In the genomic region with DNA sequence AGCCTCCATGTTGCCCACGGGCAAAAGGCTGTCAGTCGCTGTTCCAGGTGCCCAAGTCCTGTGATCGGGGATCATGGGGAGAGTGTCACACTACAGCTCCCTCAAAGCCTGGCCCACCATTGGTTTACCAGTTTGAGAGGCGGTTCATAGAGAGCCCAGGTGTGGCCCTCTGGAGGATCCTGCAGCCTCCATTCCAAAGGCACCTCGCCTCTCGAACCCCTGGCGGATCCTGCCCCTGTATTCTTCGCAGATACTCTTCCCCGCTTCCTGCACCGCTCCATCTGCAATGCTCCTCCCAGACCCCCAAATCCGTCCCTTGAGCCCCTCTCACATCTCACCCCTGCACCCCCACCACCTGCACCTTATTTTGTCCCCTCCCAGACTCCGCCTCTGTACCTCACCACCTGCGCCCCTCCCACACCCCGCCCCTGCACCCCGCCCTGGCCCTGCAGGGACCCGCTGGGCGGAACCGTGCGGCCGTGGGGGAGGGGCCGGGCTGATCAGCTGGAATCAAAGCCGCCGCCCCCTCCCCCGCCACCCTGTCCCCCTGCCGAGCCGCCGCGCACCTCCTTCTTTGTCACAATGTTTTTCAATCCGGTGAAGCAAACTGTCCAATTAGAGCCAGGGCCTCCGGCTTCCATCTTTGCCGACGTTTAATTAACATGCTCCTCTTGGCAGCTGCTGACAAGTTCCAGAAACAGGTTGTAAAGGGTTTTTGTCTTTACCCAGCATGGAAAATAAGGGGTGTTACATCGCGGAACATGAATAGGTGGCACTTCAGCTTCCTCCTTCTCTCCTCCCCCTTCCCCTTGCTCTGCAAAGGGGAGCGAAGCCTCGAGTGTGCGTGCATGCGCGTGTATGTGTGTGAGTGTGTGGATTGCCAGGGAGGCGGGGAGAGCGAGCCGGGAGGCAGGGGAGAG, we compare ENCODE assay signal across 8 mouse cellular contexts. TPM values are rescaled to one million over a fixed set of nuclear protein-coding genes. Genes with fewer than 3 reads are reported as not detected.
A peak's percentile ranks its signal among the peaks of the same experiment; 100 is the strongest.
DNase-seq lines count a peak whose midpoint lies in the region; ATAC-seq and TF ChIP-seq lines count a peak whose summit lies in the region.

No protein-coding gene starts in this region.

- H3K4me3 ChIP-seq in heart, embryonic 16.5 days (ENCODE audit: low read length): peak overlapping the region; percentile 47
- H3K4me3 ChIP-seq in midbrain, embryonic 10.5 days: peak overlapping the region; percentile 52
- H3K4me3 ChIP-seq in stomach, postnatal 0 days (ENCODE audit: low read depth, low read length): peak overlapping the region; percentile 32

- DNase-seq in heart, adult 18-20 months: no peak
- DNase-seq in cerebellum, postnatal 10 days: peak; percentile 71 to 78
- peak; percentile 75 to 82 for DNase-seq in layer of hippocampus, postnatal 25 days (ENCODE audit: extremely low spot score in 1 of 2, low spot score in 1 of 2)
- DNase-seq in midbrain, embryonic 10.5 days (ENCODE audit: low spot score): peak; percentile 42
- peak; percentile 31 for DNase-seq in stomach, postnatal 0 days (ENCODE audit: low spot score)
- DNase-seq in urinary bladder, postnatal 4 days (ENCODE audit: low spot score in 2 of 2): no peak

- H3K9me3 ChIP-seq in heart, embryonic 16.5 days (replicated peaks; ENCODE audit: control insufficient read depth, low read length): peaks cover 6% of the 10 kb centered on the region
- peaks cover 8% of the 10 kb centered on the region for H3K9me3 ChIP-seq in midbrain, embryonic 10.5 days (replicated peaks)
- H3K9me3 ChIP-seq in stomach, postnatal 0 days (ENCODE audit: control insufficient read depth, low read length): no peaks in the 10 kb centered on the region

- H3K9ac ChIP-seq in heart, embryonic 16.5 days (ENCODE audit: low read length): no peak overlapping the region
- no peak overlapping the region for H3K9ac ChIP-seq in stomach, postnatal 0 days (ENCODE audit: low read length)

- no peak overlapping the region for H3K27ac ChIP-seq in heart, embryonic 16.5 days (ENCODE audit: low read length)
- peak overlapping the region; percentile 70 for H3K27ac ChIP-seq in midbrain, embryonic 10.5 days (replicated peaks)
- H3K27ac ChIP-seq in stomach, postnatal 0 days (replicated peaks): no peak overlapping the region

- no peak for TF ChIP-seq CTCF in stomach, postnatal 0 days (IDR thresholded peaks at IDR 0.05; ENCODE audit: low read depth)

- no peak for ATAC-seq in heart, embryonic 16.5 days (replicated peaks; ENCODE audit: extremely low read depth, insufficient read depth, low FRiP score)
- 0 out of 2 replicates have a peak, but pooled peaks have one; percentile 25 for ATAC-seq in granulocyte monocyte progenitor cell, adult 5-6 weeks (replicated peaks; ENCODE audit: poor library complexity, severe bottlenecking)
- ATAC-seq in stomach, postnatal 0 days (ENCODE audit: low FRiP score, low TSS enrichment): no peak

- no peaks in the 10 kb centered on the region for H3K4me1 ChIP-seq in heart, embryonic 16.5 days (ENCODE audit: control insufficient read depth, insufficient read depth, low read length)
- H3K4me1 ChIP-seq in midbrain, embryonic 10.5 days: peaks cover 52% of the 10 kb centered on the region
- H3K4me1 ChIP-seq in stomach, postnatal 0 days (replicated peaks; ENCODE audit: control insufficient read depth, insufficient read depth): no peaks in the 10 kb centered on the region

- 2% methylated on average over 40 of the region's 42 CpGs for WGBS in heart, embryonic 16.5 days
- WGBS in midbrain, embryonic 10.5 days: 1% methylated on average over 42 of the region's 42 CpGs
- under 1% methylated on average over 41 of the region's 42 CpGs for WGBS in stomach, postnatal 0 days

- H3K4me2 ChIP-seq in heart, embryonic 16.5 days (ENCODE audit: low read depth, low read length): peak overlapping the region; percentile 67
- peak overlapping the region; percentile 64 for H3K4me2 ChIP-seq in stomach, postnatal 0 days (replicated peaks; ENCODE audit: low read depth)

- TF ChIP-seq EP300 in stomach, postnatal 0 days (optimal IDR thresholded peaks at IDR 0.05): no peak

- no peaks in the 10 kb centered on the region for H3K36me3 ChIP-seq in heart, embryonic 16.5 days (ENCODE audit: control insufficient read depth, insufficient read depth)
- H3K36me3 ChIP-seq in midbrain, embryonic 10.5 days: no peaks in the 10 kb centered on the region
- no peaks in the 10 kb centered on the region for H3K36me3 ChIP-seq in stomach, postnatal 0 days (ENCODE audit: control insufficient read depth, insufficient read depth, low read length)

- peaks cover 79% of the 10 kb centered on the region for H3K27me3 ChIP-seq in heart, embryonic 16.5 days (ENCODE audit: control insufficient read depth, insufficient read depth, low read length)
- H3K27me3 ChIP-seq in midbrain, embryonic 10.5 days (ENCODE audit: low read depth, poor library complexity, severe bottlenecking): peaks cover 98% of the 10 kb centered on the region
- no peaks in the 10 kb centered on the region; the same call in 1 of the 2 replicates for H3K27me3 ChIP-seq in stomach, postnatal 0 days (ENCODE audit: control insufficient read depth, insufficient read depth, low read length)

RNA-seq across cellular contexts. Expression of gene Rhcg, which starts 25.4 kb away (rescaled TPM):
- polyA plus RNA-seq in heart, embryonic 16.5 days (2015; fragmentation: Nextera tagmentation; extraction: Ambion mirVana): 0.20 and 0.21 TPM in 2 replicates
- not detected for total RNA-seq in heart, adult 18-20 months (2021)
- 1.2 TPM in 1 of 2 replicates, not detected in the other for total RNA-seq in granulocyte monocyte progenitor cell, adult 5-6 weeks (2014; fragmentation: Nextera tagmentation)
- 0.13 and 0.21 TPM in 2 replicates for total RNA-seq in granulocyte monocyte progenitor cell, adult 5-6 weeks (2017)
- total RNA-seq in layer of hippocampus, postnatal 25 days (2021): 1 to 10 TPM; 2.1 to 2.4 TPM
- 0.55 and 0.81 TPM in 2 replicates for polyA plus RNA-seq in midbrain, embryonic 10.5 days (2016; fragmentation: Nextera tagmentation; extraction: Ambion mirVana)
- 0.08 TPM in 1 of 2 replicates, not detected in the other for polyA plus RNA-seq in stomach, postnatal 0 days (2015; fragmentation: Nextera tagmentation; extraction: Ambion mirVana)

Comparison
In these comparisons a context has a peak if more than half of its experiments do, and no peak if none do; other contexts are left out.
1. DNase-seq: peak in cerebellum, postnatal 10 days (2 of 2), layer of hippocampus, postnatal 25 days (2 of 2), midbrain, embryonic 10.5 days (single experiment) and stomach, postnatal 0 days (single experiment); none in heart, adult 18-20 months (0 of 2) and urinary bladder, postnatal 4 days (0 of 2).
2. Peak in every context shown above with its lines, with median percentiles within 50 percentile points of each other: H3K4me3 ChIP-seq.